Mouse (Mus musculus): Measurements from ENCODE around the gene Rap1a. TPM values are rescaled to one million over a fixed set of nuclear protein-coding genes. Genes with fewer than 3 reads are reported as not detected.

The Rap1a gene
- total and polyA plus RNA-seq, 3 experiments, result 12.8 to 113 (median 101) TPM

- Histone ChIP-seq H3K36me3 (ENCODE audit: control insufficient read depth, insufficient read depth, low read length) (no peaks in the 10 kb centered on the region), H3K79me2 (replicated peaks; ENCODE audit: control insufficient read depth, insufficient read depth, low read length) (no peaks in the 10 kb centered on the region), H3K4me3 (no peak overlapping the region), H3K9ac (ENCODE audit: low read depth, low read length) (no peak overlapping the region), H3K4me1 (ENCODE audit: control insufficient read depth, insufficient read depth, low read length) (peaks cover 6% of the 10 kb centered on the region), H3K27me3 (ENCODE audit: control insufficient read depth, insufficient read depth, low read length) (no peaks in the 10 kb centered on the region), H3K27ac (no peak overlapping the region)
- intact Hi-C loops (cut with DNase I), result no loop called here
- peak in 1 of 2 experiments; percentile 22 for DNase-seq
- TF ChIP-seq POLR2A (IDR thresholded peaks at IDR 0.05; ENCODE audit: insufficient read depth, low read depth, low read length) (no peak), EP300 (IDR thresholded peaks at IDR 0.05; ENCODE audit: insufficient read depth, low read depth, low read length) (peak; percentile 63; the same call in 1 of the 2 replicates)
- WGBS, result 45% methylated on average over 14 of the region's 14 CpGs
Observed at GRCm38 (mm10) chr3:105808179-105809037, 7.3 kb upstream of the Rap1a start.

- Histone ChIP-seq H3K4me3 (no peak overlapping the region), H3K4me1 (ENCODE audit: control insufficient read depth, insufficient read depth, low read length) (peaks cover 13% of the 10 kb centered on the region), H3K79me2 (replicated peaks; ENCODE audit: control insufficient read depth, insufficient read depth, low read length) (no peaks in the 10 kb centered on the region), H3K27ac (no peak overlapping the region), H3K27me3 (ENCODE audit: control insufficient read depth, insufficient read depth, low read length) (no peaks in the 10 kb centered on the region), H3K9ac (ENCODE audit: low read depth, low read length) (no peak overlapping the region), H3K36me3 (ENCODE audit: control insufficient read depth, insufficient read depth, low read length) (peaks cover 2% of the 10 kb centered on the region; the same call in 1 of the 2 replicates)
- WGBS, result 31% methylated on average over 1 of the region's 1 CpGs
- no peak for DNase-seq
- intact Hi-C loops (cut with DNase I), result no loop called here
- no peak for TF ChIP-seq EP300 (IDR thresholded peaks at IDR 0.05; ENCODE audit: insufficient read depth, low read depth, low read length)
- no peak for TF ChIP-seq CTCF (IDR thresholded peaks at IDR 0.05)
- no peak for TF ChIP-seq POLR2A (IDR thresholded peaks at IDR 0.05; ENCODE audit: insufficient read depth, low read depth, low read length)
Observed at GRCm38 (mm10) chr3:105807672-105808071, 6.5 kb upstream of the Rap1a start.

GRCm38 (mm10) chr3:105806519-105807249 lies 5.5 kb upstream of the Rap1a start:
- no peak overlapping the region for H3K4me3 ChIP-seq
- no peak for DNase-seq
- peaks cover 4% of the 10 kb centered on the region for H3K36me3 ChIP-seq (ENCODE audit: control insufficient read depth, insufficient read depth, low read length)
- TF ChIP-seq EP300 (IDR thresholded peaks at IDR 0.05; ENCODE audit: insufficient read depth, low read depth, low read length), result no peak
- no peak for TF ChIP-seq CTCF (IDR thresholded peaks at IDR 0.05)
- TF ChIP-seq POLR2A (IDR thresholded peaks at IDR 0.05; ENCODE audit: insufficient read depth, low read depth, low read length), result no peak
- WGBS, result 90% methylated on average over 11 of the region's 11 CpGs
- intact Hi-C loops (cut with DNase I), result no loop called here
- peaks cover 14% of the 10 kb centered on the region for H3K4me1 ChIP-seq (ENCODE audit: control insufficient read depth, insufficient read depth, low read length)
- no peak overlapping the region for H3K9ac ChIP-seq (ENCODE audit: low read depth, low read length)
- no peaks in the 10 kb centered on the region for H3K27me3 ChIP-seq (ENCODE audit: control insufficient read depth, insufficient read depth, low read length)
- no peaks in the 10 kb centered on the region for H3K79me2 ChIP-seq (replicated peaks; ENCODE audit: control insufficient read depth, insufficient read depth, low read length)
- no peak overlapping the region for H3K27ac ChIP-seq

GRCm38 (mm10) chr3:105803600-105803999 lies 2.5 kb upstream of the Rap1a start:
- WGBS, result 36% methylated on average over 11 of the region's 11 CpGs
- DNase-seq, result peak in 1 of 2 experiments; percentile 33
- TF ChIP-seq CTCF (IDR thresholded peaks at IDR 0.05) (no peak), POLR2A (IDR thresholded peaks at IDR 0.05; ENCODE audit: insufficient read depth, low read depth, low read length) (no peak), EP300 (IDR thresholded peaks at IDR 0.05; ENCODE audit: insufficient read depth, low read depth, low read length) (no peak)

GRCm38 (mm10) chr3:105800675-105801190 lies 403 bp downstream of the Rap1a start:
- TF ChIP-seq POLR2A (IDR thresholded peaks at IDR 0.05; ENCODE audit: insufficient read depth, low read depth, low read length) (no peak), CTCF (IDR thresholded peaks at IDR 0.05) (no peak)
- intact Hi-C loops (cut with DNase I), result loop anchor here (1.0 to 5.0 kb wide), 3 partner anchors 25 to 113 kb away; partner anchors contain the start of gene Ddx20
- peak overlapping the region; percentile 66 for H3K27ac ChIP-seq
- H3K9ac ChIP-seq (ENCODE audit: low read depth, low read length), result peak overlapping the region; percentile 93
- H3K4me3 ChIP-seq, result peak overlapping the region; percentile 86
- H3K79me2 ChIP-seq (replicated peaks; ENCODE audit: control insufficient read depth, insufficient read depth, low read length), result no peaks in the 10 kb centered on the region
- DNase-seq, result peak in 1 of 2 experiments; percentile 88
- no peaks in the 10 kb centered on the region for H3K27me3 ChIP-seq (ENCODE audit: control insufficient read depth, insufficient read depth, low read length)
- peaks cover 22% of the 10 kb centered on the region for H3K4me1 ChIP-seq (ENCODE audit: control insufficient read depth, insufficient read depth, low read length)
- H3K36me3 ChIP-seq (ENCODE audit: control insufficient read depth, insufficient read depth, low read length), result peaks cover 18% of the 10 kb centered on the region
- under 1% methylated on average over 32 of the region's 59 CpGs for WGBS

More at GRCm38 (mm10) chr3:105803600-105803999, 2.5 kb upstream of the Rap1a start:
- intact Hi-C loops (cut with DNase I), result loop anchor here (5.0 kb wide), 1 partner anchor 116 kb away; the partner anchor contains the start of gene Ddx20
- H3K9ac ChIP-seq (ENCODE audit: low read depth, low read length), result no peak overlapping the region
- H3K79me2 ChIP-seq (replicated peaks; ENCODE audit: control insufficient read depth, insufficient read depth, low read length), result no peaks in the 10 kb centered on the region
- H3K27ac ChIP-seq, result peak overlapping the region; percentile 66
- H3K4me1 ChIP-seq (ENCODE audit: control insufficient read depth, insufficient read depth, low read length), result peaks cover 20% of the 10 kb centered on the region
- no peaks in the 10 kb centered on the region for H3K27me3 ChIP-seq (ENCODE audit: control insufficient read depth, insufficient read depth, low read length)
- no peak overlapping the region for H3K4me3 ChIP-seq
- peaks cover 7% of the 10 kb centered on the region for H3K36me3 ChIP-seq (ENCODE audit: control insufficient read depth, insufficient read depth, low read length)

Measured in heart, adult 2 months (tissue).